Mouse (Mus musculus): Measurements from ENCODE around the gene Rasl11b. TPM values are rescaled to one million over a fixed set of nuclear protein-coding genes. Genes with fewer than 3 reads are reported as not detected.
A peak's percentile ranks its signal among the peaks of the same experiment; 100 is the strongest.

Rasl11b gene
- polyA plus RNA-seq, 1 experiment from 2014 or later, result 79.7 TPM

GRCm38 (mm10) chr5:74233808-74234207, 38.7 kb downstream of the Rasl11b start:
- Histone ChIP-seq H3K27ac (replicated peaks) (no peak overlapping the region), H3K4me3 (no peak overlapping the region), H3K9ac (no peak overlapping the region), H3K4me2 (no peak overlapping the region), H3K4me1 (peaks cover 31% of the 10 kb centered on the region), H3K9me3 (no peaks in the 10 kb centered on the region), H3K27me3 (replicated peaks) (no peaks in the 10 kb centered on the region), H3K36me3 (no peaks in the 10 kb centered on the region)
- ATAC-seq (ENCODE audit: extremely low read depth, insufficient number of reproducible peaks, low FRiP score, low TSS enrichment), result no peak
- WGBS, result 73% methylated on average over 7 of the region's 7 CpGs

- no peak for ATAC-seq (ENCODE audit: extremely low read depth, insufficient number of reproducible peaks, low FRiP score, low TSS enrichment)
- no peak overlapping the region for H3K9ac ChIP-seq
- no peaks in the 10 kb centered on the region for H3K36me3 ChIP-seq
- no peak overlapping the region for H3K27ac ChIP-seq (replicated peaks)
- H3K4me3 ChIP-seq, result no peak overlapping the region
- no peaks in the 10 kb centered on the region for H3K9me3 ChIP-seq
- WGBS, result 80% methylated on average over 1 of the region's 1 CpGs
- no peaks in the 10 kb centered on the region for H3K27me3 ChIP-seq (replicated peaks)
- no peak overlapping the region for H3K4me2 ChIP-seq
- H3K4me1 ChIP-seq, result peaks cover 23% of the 10 kb centered on the region
Observed at GRCm38 (mm10) chr5:74239369-74239768, 44.3 kb downstream of the Rasl11b start.

- Histone ChIP-seq H3K4me1 (peaks cover 32% of the 10 kb centered on the region), H3K4me3 (no peak overlapping the region), H3K9ac (no peak overlapping the region), H3K4me2 (no peak overlapping the region), H3K27me3 (replicated peaks) (no peaks in the 10 kb centered on the region), H3K9me3 (no peaks in the 10 kb centered on the region), H3K36me3 (no peaks in the 10 kb centered on the region), H3K27ac (replicated peaks) (no peak overlapping the region)
- WGBS, result 60% methylated on average over 8 of the region's 8 CpGs
- ATAC-seq (ENCODE audit: extremely low read depth, insufficient number of reproducible peaks, low FRiP score, low TSS enrichment), result no peak
Observed at GRCm38 (mm10) chr5:74240298-74240697, 45.2 kb downstream of the Rasl11b start.

GRCm38 (mm10) chr5:74240926-74241680, 46.0 kb downstream of the Rasl11b start:
- H3K27me3 ChIP-seq (replicated peaks), result no peaks in the 10 kb centered on the region
- no peaks in the 10 kb centered on the region for H3K36me3 ChIP-seq
- no peaks in the 10 kb centered on the region for H3K9me3 ChIP-seq
- no peak for ATAC-seq (ENCODE audit: extremely low read depth, insufficient number of reproducible peaks, low FRiP score, low TSS enrichment)
- H3K4me3 ChIP-seq, result no peak overlapping the region
- no peak overlapping the region for H3K27ac ChIP-seq (replicated peaks)
- 73% methylated on average over 13 of the region's 13 CpGs for WGBS
- H3K9ac ChIP-seq, result no peak overlapping the region
- H3K4me1 ChIP-seq, result peaks cover 35% of the 10 kb centered on the region
- no peak overlapping the region for H3K4me2 ChIP-seq

GRCm38 (mm10) chr5:74242654-74243053, 47.6 kb downstream of the Rasl11b start:
- Histone ChIP-seq H3K36me3 (no peaks in the 10 kb centered on the region), H3K27me3 (replicated peaks) (no peaks in the 10 kb centered on the region), H3K4me1 (peaks cover 48% of the 10 kb centered on the region), H3K4me3 (no peak overlapping the region), H3K4me2 (no peak overlapping the region), H3K27ac (replicated peaks) (no peak overlapping the region), H3K9ac (no peak overlapping the region), H3K9me3 (no peaks in the 10 kb centered on the region)
- no peak for ATAC-seq (ENCODE audit: extremely low read depth, insufficient number of reproducible peaks, low FRiP score, low TSS enrichment)
- 52% methylated on average over 3 of the region's 3 CpGs for WGBS

- H3K36me3 ChIP-seq, result no peaks in the 10 kb centered on the region
- no peaks in the 10 kb centered on the region for H3K27me3 ChIP-seq (replicated peaks)
- H3K4me2 ChIP-seq, result no peak overlapping the region
- H3K9ac ChIP-seq, result no peak overlapping the region
- WGBS, result 88% methylated on average over 14 of the region's 14 CpGs
- no peak for ATAC-seq (ENCODE audit: extremely low read depth, insufficient number of reproducible peaks, low FRiP score, low TSS enrichment)
- no peak overlapping the region for H3K4me3 ChIP-seq
- H3K27ac ChIP-seq (replicated peaks), result no peak overlapping the region
- no peaks in the 10 kb centered on the region for H3K9me3 ChIP-seq
- peaks cover 52% of the 10 kb centered on the region for H3K4me1 ChIP-seq
Observed at GRCm38 (mm10) chr5:74244406-74245019, 49.4 kb downstream of the Rasl11b start.

- Histone ChIP-seq H3K36me3 (no peaks in the 10 kb centered on the region), H3K4me1 (peaks cover 55% of the 10 kb centered on the region), H3K4me3 (no peak overlapping the region), H3K27ac (replicated peaks) (0 out of 2 replicates have a peak overlapping the region, but pooled peaks have one; percentile 16), H3K27me3 (replicated peaks) (no peaks in the 10 kb centered on the region), H3K9me3 (no peaks in the 10 kb centered on the region), H3K9ac (no peak overlapping the region), H3K4me2 (no peak overlapping the region)
- no peak for ATAC-seq (ENCODE audit: extremely low read depth, insufficient number of reproducible peaks, low FRiP score, low TSS enrichment)
- WGBS, result 57% methylated on average over 8 of the region's 8 CpGs
Observed at GRCm38 (mm10) chr5:74245641-74246145, 50.6 kb downstream of the Rasl11b start.

- no peak overlapping the region for H3K27ac ChIP-seq (replicated peaks)
Observed at GRCm38 (mm10) chr5:74246453-74246852, 51.4 kb downstream of the Rasl11b start.

GRCm38 (mm10) chr5:74246971-74247370, 51.9 kb downstream of the Rasl11b start:
- peaks cover 64% of the 10 kb centered on the region for H3K4me1 ChIP-seq

More at GRCm38 (mm10) chr5:74246453-74246852, 51.4 kb downstream of the Rasl11b start:
- Histone ChIP-seq H3K4me3 (no peak overlapping the region), H3K36me3 (no peaks in the 10 kb centered on the region), H3K4me1 (peaks cover 60% of the 10 kb centered on the region), H3K9me3 (no peaks in the 10 kb centered on the region), H3K27me3 (replicated peaks) (no peaks in the 10 kb centered on the region), H3K9ac (no peak overlapping the region), H3K4me2 (no peak overlapping the region)
- no peak for ATAC-seq (ENCODE audit: extremely low read depth, insufficient number of reproducible peaks, low FRiP score, low TSS enrichment)
- 82% methylated on average over 4 of the region's 4 CpGs for WGBS

More at GRCm38 (mm10) chr5:74246971-74247370, 51.9 kb downstream of the Rasl11b start:
- no peaks in the 10 kb centered on the region for H3K27me3 ChIP-seq (replicated peaks)
- 64% methylated on average over 3 of the region's 3 CpGs for WGBS
- no peak overlapping the region for H3K4me3 ChIP-seq
- no peak overlapping the region for H3K4me2 ChIP-seq
- no peak overlapping the region for H3K27ac ChIP-seq (replicated peaks)
- no peaks in the 10 kb centered on the region for H3K9me3 ChIP-seq
- no peaks in the 10 kb centered on the region for H3K36me3 ChIP-seq
- ATAC-seq (ENCODE audit: extremely low read depth, insufficient number of reproducible peaks, low FRiP score, low TSS enrichment), result no peak
- no peak overlapping the region for H3K9ac ChIP-seq
